Mouse (Mus musculus) hindbrain, embryonic 12.5 days (tissue): ENCODE results near the gene Znrd1. TPM values are rescaled to one million over a fixed set of nuclear protein-coding genes. Genes with fewer than 3 reads are reported as not detected.
A peak's percentile ranks its signal among the peaks of the same experiment; 100 is the strongest.

Source experiments
- ATAC-seq: fragments of 200-750 bp; cut with Nextera tagmentation; 2 replicates; pipeline ENCODE4 v1.8.0; 2017; ENCODE audit warnings: moderate TSS enrichment; ENCODE audit not compliant: low FRiP score
- H3K27ac ChIP-seq: fragments of 300-500 bp; sonication (generic); 2 replicates; pipeline ENCODE4 v1.5.1; 2016; ENCODE audit warnings: mild to moderate bottlenecking
- H3K27me3 ChIP-seq: fragments of 300-500 bp; sonication (generic); 2 replicates; pipeline ENCODE4 v1.6.1; 2016; ENCODE audit warnings: mild to moderate bottlenecking
- H3K36me3 ChIP-seq: fragments of 300-500 bp; sonication (generic); 2 replicates; pipeline ENCODE4 v1.6.1; 2016; ENCODE audit warnings: mild to moderate bottlenecking
- H3K4me1 ChIP-seq: fragments of 300-500 bp; sonication (generic); 2 replicates; pipeline ENCODE4 v1.6.1; 2016
- H3K4me2 ChIP-seq: fragments of 300-500 bp; sonication (generic); replicated peaks from 2 replicates; pipeline ENCODE4 v1.6.1; 2016; ENCODE audit warnings: mild to moderate bottlenecking
- H3K4me3 ChIP-seq: fragments of 300-500 bp; sonication (generic); 2 replicates; pipeline ENCODE4 v1.5.1; 2016; ENCODE audit warnings: mild to moderate bottlenecking
- H3K9ac ChIP-seq: fragments of 300-500 bp; sonication (generic); 2 replicates; pipeline ENCODE4 v1.6.1; 2016; ENCODE audit warnings: mild to moderate bottlenecking, moderate library complexity
- H3K9me3 ChIP-seq: fragments of 300-500 bp; sonication (generic); replicated peaks from 2 replicates; pipeline ENCODE4 v1.6.1; 2016; ENCODE audit warnings: mild to moderate bottlenecking
- WGBS: fragments of 180-500 bp; shearing (Covaris S2); methylation state at CpG from one replicate; pipeline ENCODE4 v1.1.7; 2016; 5-methylcytosine and 5-hydroxymethylcytosine counted together
- polyA plus RNA-seq: library from polyadenylated mRNA; unstranded; fragments of >200 nt; fragmentation: Nextera tagmentation; extraction: Ambion mirVana; gene quantifications from 2 replicates; pipeline ENCODE4 v1.2.1, GENCODE M21; 2016

Znrd1 gene
- polyA plus RNA-seq, 1 experiment from 2014 or later: 77.0 TPM

DNA sequence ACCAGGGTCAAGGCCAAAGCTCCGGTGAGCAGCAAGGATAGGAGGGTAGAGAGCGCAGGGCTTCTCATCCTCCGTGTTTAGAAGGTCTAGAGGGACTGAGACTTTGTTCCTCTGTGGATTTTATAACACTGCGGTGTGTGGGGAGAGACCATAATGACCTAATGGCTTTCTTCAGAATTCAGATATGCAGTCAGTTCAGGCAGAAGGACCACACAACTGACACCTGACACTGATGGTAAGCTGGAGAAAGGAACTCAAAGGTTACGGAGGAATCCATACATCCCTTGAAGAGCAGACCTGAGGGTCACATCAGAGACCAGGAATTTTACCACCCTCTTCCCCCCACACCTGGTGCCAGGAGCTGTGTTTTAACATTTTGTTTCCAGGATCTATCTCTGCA lies 31.1 kb upstream of the Znrd1 start, which contains the start of gene H2-M5:
Gene H2-M5 (minus strand): TSS at position 101 of the 400 bp plus-strand sequence.
- WGBS: 24% methylated on average over 5 of the region's 5 CpGs
- Histone ChIP-seq H3K36me3 (no peaks in the 10 kb centered on the region), H3K27ac (no peak within 1 kb of the TSS), H3K4me2 (peak within 1 kb of the TSS; percentile 9; the same call in 1 of the 2 replicates), H3K9ac (0 out of 2 replicates have a peak within 1 kb of the TSS, but pooled peaks have one; percentile 32), H3K4me1 (no peaks in the 10 kb centered on the region), H3K27me3 (peaks cover 30% of the 10 kb centered on the region), H3K9me3 (no peaks in the 10 kb centered on the region), H3K4me3 (0 out of 2 replicates have a peak within 1 kb of the TSS, but pooled peaks have one; percentile 13)
- ATAC-seq: no peak

DNA sequence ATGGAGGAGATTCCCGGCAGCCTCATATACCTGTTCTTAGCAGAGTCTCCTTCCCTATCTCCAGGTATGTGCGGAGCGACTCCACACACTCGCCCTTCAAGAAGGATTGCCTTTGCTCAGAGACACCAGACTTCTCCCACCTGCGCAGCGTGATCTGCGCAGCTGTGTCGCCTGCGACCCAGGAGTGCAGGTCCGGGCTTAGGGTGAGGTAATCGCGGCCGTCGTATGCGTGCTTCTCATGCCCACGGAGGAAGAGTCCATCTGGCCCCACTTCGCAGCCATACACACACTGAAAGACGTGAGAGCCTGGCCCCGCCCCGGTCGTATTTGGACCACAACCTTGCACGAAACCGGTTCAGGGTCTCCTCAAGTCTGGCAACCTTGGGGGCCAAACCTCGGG lies 30.1 kb upstream of the Znrd1 start:
- H3K27me3 ChIP-seq: peaks cover 30% of the 10 kb centered on the region
- WGBS: 8% methylated on average over 24 of the region's 24 CpGs
- H3K4me1 ChIP-seq: no peaks in the 10 kb centered on the region
- 0 out of 2 replicates have a peak overlapping the region, but pooled peaks have one; percentile 32 for H3K9ac ChIP-seq
- H3K9me3 ChIP-seq: no peaks in the 10 kb centered on the region
- ATAC-seq: no peak
- no peak overlapping the region for H3K27ac ChIP-seq
- H3K4me3 ChIP-seq: 0 out of 2 replicates have a peak overlapping the region, but pooled peaks have one; percentile 13
- H3K36me3 ChIP-seq: no peaks in the 10 kb centered on the region
- H3K4me2 ChIP-seq: peak overlapping the region; percentile 9; the same call in 1 of the 2 replicates

DNA sequence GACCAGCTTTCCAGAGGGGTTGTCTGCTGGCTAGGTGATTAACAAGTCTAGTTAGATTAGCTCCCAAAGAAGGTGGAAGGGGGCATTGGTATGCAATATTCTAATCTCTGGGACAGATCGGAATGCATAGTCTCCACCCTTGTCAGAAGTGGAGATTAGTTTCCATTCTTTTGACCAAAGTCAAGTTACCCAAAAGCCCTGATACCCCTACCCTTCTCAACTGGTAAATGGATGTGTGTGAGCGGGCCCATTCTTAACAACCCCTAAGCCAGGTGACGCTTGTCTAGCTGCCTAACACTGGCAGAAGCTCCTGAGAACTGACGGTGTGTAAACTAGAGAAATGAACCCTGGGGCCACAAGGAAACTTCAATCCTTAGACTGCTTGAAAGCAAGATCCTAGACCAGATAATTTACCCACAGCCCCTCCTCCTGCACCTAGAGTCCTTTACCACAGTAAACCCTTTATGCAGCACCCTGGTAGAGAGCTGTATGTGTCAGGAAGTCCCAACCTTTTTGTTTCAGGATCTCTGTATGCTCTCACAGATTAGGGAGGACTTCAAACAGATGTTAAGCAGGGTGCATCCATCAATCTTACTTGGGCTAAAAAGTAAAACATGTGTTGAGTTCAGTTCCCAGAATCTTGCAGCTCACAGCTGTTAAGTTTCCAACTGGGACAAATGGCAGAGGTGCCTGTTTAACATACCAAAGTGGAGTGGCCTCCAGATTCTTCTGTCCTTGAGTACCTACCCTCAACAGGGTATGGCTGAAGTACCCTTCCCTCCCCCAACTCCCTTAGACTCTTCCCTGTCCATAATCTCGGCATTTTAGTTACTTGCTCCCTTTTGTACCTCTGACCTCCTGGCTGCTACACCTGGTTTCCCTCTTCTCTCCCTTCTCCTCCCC lies 24.1 kb upstream of the Znrd1 start:
- Histone ChIP-seq H3K27ac (no peak overlapping the region), H3K27me3 (peaks cover 24% of the 10 kb centered on the region), H3K36me3 (no peaks in the 10 kb centered on the region), H3K4me3 (no peak overlapping the region), H3K9me3 (no peaks in the 10 kb centered on the region), H3K4me1 (0 out of 2 replicates have a peak, but pooled peaks cover 2% of the 10 kb centered on the region), H3K9ac (no peak overlapping the region), H3K4me2 (no peak overlapping the region)
- 45% methylated on average over 5 of the region's 5 CpGs for WGBS
- no peak for ATAC-seq

- Histone ChIP-seq H3K9ac (no peak overlapping the region), H3K36me3 (no peaks in the 10 kb centered on the region), H3K4me2 (no peak overlapping the region), H3K27me3 (peaks cover 19% of the 10 kb centered on the region), H3K4me3 (no peak overlapping the region), H3K27ac (no peak overlapping the region), H3K4me1 (0 out of 2 replicates have a peak, but pooled peaks cover 2% of the 10 kb centered on the region), H3K9me3 (no peaks in the 10 kb centered on the region)
- ATAC-seq: no peak
- 16% methylated on average over 4 of the region's 4 CpGs for WGBS
These were observed 23.5 kb upstream of the Znrd1 start for GRCm38 (mm10) chr17:36981845-36982244.

- no peaks in the 10 kb centered on the region for H3K36me3 ChIP-seq
- H3K27me3 ChIP-seq: peaks cover 16% of the 10 kb centered on the region
- H3K4me2 ChIP-seq: no peak within 1 kb of the TSS; the same call in 1 of the 2 replicates
- no peak within 1 kb of the TSS for H3K4me3 ChIP-seq
- no peak within 1 kb of the TSS for H3K9ac ChIP-seq
- H3K9me3 ChIP-seq: no peaks in the 10 kb centered on the region
- 20% methylated on average over 18 of the region's 18 CpGs for WGBS
- H3K27ac ChIP-seq: no peak within 1 kb of the TSS
- ATAC-seq: no peak
- 0 out of 2 replicates have a peak, but pooled peaks cover 2% of the 10 kb centered on the region for H3K4me1 ChIP-seq
These were observed 23.0 kb upstream of the Znrd1 start, which contains the start of gene 2410137M14Rik for GRCm38 (mm10) chr17:36981221-36981813. Gene 2410137M14Rik (minus strand): TSS chr17:36981237.

- Histone ChIP-seq H3K4me2 (no peak overlapping the region), H3K36me3 (no peaks in the 10 kb centered on the region), H3K9ac (no peak overlapping the region), H3K4me3 (no peak overlapping the region), H3K27ac (no peak overlapping the region), H3K9me3 (no peaks in the 10 kb centered on the region), H3K4me1 (no peaks in the 10 kb centered on the region), H3K27me3 (no peaks in the 10 kb centered on the region)
- 71% methylated on average over 8 of the region's 8 CpGs for WGBS
- no peak for ATAC-seq
These were observed 15.0 kb upstream of the Znrd1 start for GRCm38 (mm10) chr17:36973271-36973787.

DNA sequence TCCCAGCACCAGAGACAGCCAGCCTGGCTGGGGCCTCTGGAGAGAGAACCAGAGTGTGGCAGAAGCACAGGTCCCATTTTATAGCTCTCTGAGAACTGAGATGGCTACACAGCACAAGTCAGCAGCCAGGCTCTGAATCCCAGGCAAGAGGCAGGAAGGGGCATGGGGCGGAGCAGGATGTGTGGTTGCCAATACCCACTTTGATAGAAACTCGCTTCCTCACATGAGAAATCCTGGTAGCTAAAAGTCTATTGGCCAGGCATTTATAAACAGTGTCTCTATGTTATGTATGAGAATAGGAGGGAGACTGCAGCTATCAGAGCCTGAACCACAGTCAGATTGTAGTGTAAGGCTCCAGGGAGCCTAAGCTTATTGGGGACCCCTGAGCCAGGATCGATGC lies 14.4 kb upstream of the Znrd1 start:
- Histone ChIP-seq H3K9me3 (no peaks in the 10 kb centered on the region), H3K4me2 (no peak overlapping the region), H3K4me1 (no peaks in the 10 kb centered on the region), H3K27ac (no peak overlapping the region), H3K4me3 (no peak overlapping the region), H3K9ac (no peak overlapping the region), H3K27me3 (no peaks in the 10 kb centered on the region), H3K36me3 (no peaks in the 10 kb centered on the region)
- no peak for ATAC-seq
- WGBS: 91% methylated on average over 3 of the region's 3 CpGs

- WGBS: 89% methylated on average over 6 of the region's 6 CpGs
- no peaks in the 10 kb centered on the region for H3K36me3 ChIP-seq
- no peak overlapping the region for H3K4me3 ChIP-seq
- H3K4me2 ChIP-seq: no peak overlapping the region
- H3K27me3 ChIP-seq: no peaks in the 10 kb centered on the region
- no peaks in the 10 kb centered on the region for H3K4me1 ChIP-seq
- ATAC-seq: no peak
- no peaks in the 10 kb centered on the region for H3K9me3 ChIP-seq
- no peak overlapping the region for H3K9ac ChIP-seq
- H3K27ac ChIP-seq: no peak overlapping the region
These were observed 13.0 kb upstream of the Znrd1 start for GRCm38 (mm10) chr17:36971172-36971850.

DNA sequence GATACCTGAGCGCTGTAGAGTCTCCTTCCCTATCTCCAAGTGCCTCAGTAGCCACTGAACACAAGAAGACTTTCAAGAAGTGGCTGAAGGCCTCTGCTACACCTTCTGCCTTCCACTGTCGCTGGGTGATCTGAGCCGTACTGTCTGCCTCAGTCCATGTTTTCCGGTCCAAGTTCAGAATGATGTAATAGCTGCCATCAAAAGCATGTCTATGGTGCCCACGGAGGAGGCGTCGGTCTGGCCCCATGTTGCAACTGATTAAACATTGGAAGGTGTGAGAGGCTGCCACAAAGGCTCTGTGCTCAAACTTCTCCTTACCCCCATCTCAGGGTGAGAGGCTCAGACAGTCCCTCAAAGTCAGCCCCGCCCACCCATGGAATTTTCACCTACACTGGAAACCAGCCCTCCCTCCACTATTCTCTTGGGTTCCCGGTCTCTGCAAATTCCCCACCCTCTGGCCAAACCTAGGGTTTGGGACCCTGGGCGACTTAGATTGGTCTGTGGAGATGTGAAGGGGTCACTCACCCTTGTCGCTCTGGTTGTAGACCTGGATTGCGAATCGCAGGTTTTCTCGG lies 12.0 kb upstream of the Znrd1 start:
- no peak for ATAC-seq
- Histone ChIP-seq H3K4me3 (no peak overlapping the region), H3K36me3 (no peaks in the 10 kb centered on the region), H3K27ac (no peak overlapping the region), H3K9me3 (no peaks in the 10 kb centered on the region), H3K4me2 (no peak overlapping the region), H3K4me1 (no peaks in the 10 kb centered on the region), H3K27me3 (no peaks in the 10 kb centered on the region), H3K9ac (no peak overlapping the region)
- 85% methylated on average over 14 of the region's 14 CpGs for WGBS

DNA sequence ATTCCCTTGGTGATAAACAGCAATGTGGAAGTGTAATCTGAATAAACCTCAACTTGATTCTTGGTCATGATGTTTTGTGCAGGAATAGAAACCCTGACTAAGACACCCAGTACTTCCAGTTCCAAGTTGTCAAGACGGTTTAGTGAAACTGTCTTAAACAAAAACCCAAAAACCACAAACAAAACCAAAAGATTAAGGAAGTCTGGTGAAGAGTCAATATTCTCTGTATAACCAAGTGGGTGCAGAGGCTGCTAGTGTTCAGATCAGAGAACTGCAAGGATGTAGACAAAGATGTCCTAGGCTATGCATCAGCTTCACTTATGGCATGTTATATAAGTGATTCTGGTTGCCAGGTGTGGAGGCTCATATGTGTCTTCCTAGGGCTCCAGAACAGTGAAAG lies 8.5 kb upstream of the Znrd1 start:
- WGBS: 85% methylated on average over 1 of the region's 1 CpGs
- ATAC-seq: no peak
- Histone ChIP-seq H3K9me3 (no peaks in the 10 kb centered on the region), H3K4me2 (no peak overlapping the region), H3K36me3 (no peaks in the 10 kb centered on the region), H3K9ac (no peak overlapping the region), H3K4me3 (no peak overlapping the region), H3K4me1 (no peaks in the 10 kb centered on the region), H3K27me3 (no peaks in the 10 kb centered on the region), H3K27ac (no peak overlapping the region)

GRCm38 (mm10) chr17:36961125-36961524 lies 2.8 kb upstream of the Znrd1 start:
- H3K4me3 ChIP-seq: no peak overlapping the region
- H3K9ac ChIP-seq: no peak overlapping the region

More at GRCm38 (mm10) chr17:36961125-36961524, 2.8 kb upstream of the Znrd1 start:
- Histone ChIP-seq H3K4me1 (peaks cover 12% of the 10 kb centered on the region), H3K36me3 (0 out of 2 replicates have a peak, but pooled peaks cover 1% of the 10 kb centered on the region), H3K27me3 (no peaks in the 10 kb centered on the region), H3K4me2 (no peak overlapping the region), H3K27ac (no peak overlapping the region), H3K9me3 (no peaks in the 10 kb centered on the region)
- 72% methylated on average over 1 of the region's 1 CpGs for WGBS
- ATAC-seq: no peak
